Mouse (Mus musculus) hindbrain, embryonic 16.5 days (tissue): ENCODE data around the gene Klc1. TPM values are rescaled to one million over a fixed set of nuclear protein-coding genes. Genes with fewer than 3 reads are reported as not detected.

ENCODE experiments used
- ATAC-seq: fragments of 200-750 bp; cut with Nextera tagmentation; 2 replicates; pipeline ENCODE4 v1.8.0; 2017; ENCODE audit warnings: moderate TSS enrichment, moderate library complexity
- H3K27ac ChIP-seq: fragments of 300-500 bp; sonication (generic); 2 replicates; pipeline ENCODE4 v1.5.1; 2014; ENCODE audit warnings: low read depth, mild to moderate bottlenecking, control low read depth, low read length, moderate library complexity
- H3K27me3 ChIP-seq: fragments of 300-500 bp; sonication (generic); replicated peaks from 2 replicates; pipeline ENCODE4 v1.6.1; 2014; ENCODE audit warnings: low read length; ENCODE audit not compliant: control insufficient read depth, insufficient read depth
- H3K36me3 ChIP-seq: fragments of 300-500 bp; sonication (generic); 2 replicates; pipeline ENCODE4 v1.6.1; 2014; ENCODE audit warnings: mild to moderate bottlenecking, low read length, moderate library complexity, mixed read lengths; ENCODE audit not compliant: control insufficient read depth, insufficient read depth
- H3K4me1 ChIP-seq: fragments of 300-500 bp; sonication (generic); 2 replicates; pipeline ENCODE4 v1.6.1; 2014; ENCODE audit warnings: low read depth, low read length; ENCODE audit not compliant: control insufficient read depth, insufficient read depth
- H3K4me2 ChIP-seq: fragments of 300-500 bp; sonication (generic); 2 replicates; pipeline ENCODE4 v1.6.1; 2014; ENCODE audit warnings: mild to moderate bottlenecking, low read length, control low read depth, moderate library complexity
- H3K4me3 ChIP-seq: fragments of 300-500 bp; sonication (generic); 2 replicates; pipeline ENCODE4 v1.5.1; 2014; ENCODE audit warnings: mild to moderate bottlenecking, low read length, control low read depth, moderate library complexity
- H3K9ac ChIP-seq: fragments of 300-500 bp; sonication (generic); 2 replicates; pipeline ENCODE4 v1.6.1; 2014; ENCODE audit warnings: low read depth, mild to moderate bottlenecking, control low read depth, low read length, moderate library complexity
- H3K9me3 ChIP-seq: fragments of 300-500 bp; sonication (generic); 2 replicates; pipeline ENCODE4 v1.6.1; 2014; ENCODE audit warnings: mild to moderate bottlenecking, low read length, moderate library complexity; ENCODE audit not compliant: control insufficient read depth
- WGBS: fragments of 180-500 bp; shearing (Covaris S2); extraction: QIAGEN DNeasy Blood & Tissue Kit; methylation state at CpG from one replicate; pipeline ENCODE4 v1.1.7; 2014; 5-methylcytosine and 5-hydroxymethylcytosine counted together
- polyA plus RNA-seq: library from polyadenylated mRNA; unstranded; fragments of >200 nt; fragmentation: Nextera tagmentation; extraction: Ambion mirVana; gene quantifications from 2 replicates; pipeline ENCODE4 v1.2.1, GENCODE M21; 2015

Klc1 gene
- polyA plus RNA-seq, 1 experiment from 2014 or later: 654 TPM

DNA sequence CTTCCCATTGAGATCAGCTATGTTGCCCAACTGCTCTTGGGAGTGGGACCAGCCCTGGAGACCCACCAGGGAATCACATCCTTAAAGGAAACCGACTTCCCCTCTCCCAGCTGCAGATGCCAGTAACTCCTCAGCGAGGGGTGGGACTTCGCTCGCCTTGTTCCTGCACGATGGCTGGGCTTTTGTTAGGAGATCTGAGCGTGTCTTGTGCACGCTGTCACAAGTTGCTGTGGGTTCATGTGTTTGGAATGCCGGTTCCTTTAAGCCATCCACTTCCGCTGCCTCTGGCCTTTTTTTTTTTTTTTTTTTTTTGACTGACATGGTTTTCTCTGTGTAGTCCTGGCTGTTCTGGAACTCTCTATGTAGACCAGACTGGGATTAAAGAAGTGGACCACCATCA lies 21.3 kb upstream of the Klc1 start:
- H3K4me2 ChIP-seq: no peak overlapping the region
- no peak for ATAC-seq
- no peaks in the 10 kb centered on the region for H3K9me3 ChIP-seq
- H3K27ac ChIP-seq: no peak overlapping the region
- no peaks in the 10 kb centered on the region for H3K27me3 ChIP-seq
- peaks cover 5% of the 10 kb centered on the region for H3K4me1 ChIP-seq
- WGBS: 53% methylated on average over 9 of the region's 9 CpGs
- H3K36me3 ChIP-seq: no peaks in the 10 kb centered on the region
- H3K4me3 ChIP-seq: no peak overlapping the region
- no peak overlapping the region for H3K9ac ChIP-seq

DNA sequence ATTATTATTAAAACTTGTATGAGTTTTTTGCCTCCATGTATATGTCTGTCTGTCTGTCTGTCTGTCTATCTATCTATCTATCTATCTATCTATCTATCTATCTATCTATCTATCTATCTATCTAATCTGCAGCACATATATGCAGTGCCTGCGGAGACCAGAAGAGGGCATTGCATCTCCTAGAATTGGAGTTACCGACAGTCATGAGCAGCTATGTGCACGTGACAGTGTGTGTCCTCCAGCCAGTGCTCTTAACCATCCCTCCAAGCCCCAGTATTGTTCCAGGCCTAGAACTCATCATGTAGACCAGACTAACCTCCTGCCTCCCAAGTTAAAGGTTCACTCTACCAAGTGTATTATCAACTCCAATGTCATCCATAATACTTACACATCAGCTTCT lies 19.9 kb upstream of the Klc1 start:
- Histone ChIP-seq H3K27me3 (no peaks in the 10 kb centered on the region), H3K9me3 (no peaks in the 10 kb centered on the region), H3K4me3 (no peak overlapping the region), H3K9ac (no peak overlapping the region), H3K36me3 (no peaks in the 10 kb centered on the region), H3K4me2 (no peak overlapping the region), H3K4me1 (no peaks in the 10 kb centered on the region), H3K27ac (no peak overlapping the region)
- no peak for ATAC-seq
- WGBS: 5% methylated on average over 3 of the region's 3 CpGs

DNA sequence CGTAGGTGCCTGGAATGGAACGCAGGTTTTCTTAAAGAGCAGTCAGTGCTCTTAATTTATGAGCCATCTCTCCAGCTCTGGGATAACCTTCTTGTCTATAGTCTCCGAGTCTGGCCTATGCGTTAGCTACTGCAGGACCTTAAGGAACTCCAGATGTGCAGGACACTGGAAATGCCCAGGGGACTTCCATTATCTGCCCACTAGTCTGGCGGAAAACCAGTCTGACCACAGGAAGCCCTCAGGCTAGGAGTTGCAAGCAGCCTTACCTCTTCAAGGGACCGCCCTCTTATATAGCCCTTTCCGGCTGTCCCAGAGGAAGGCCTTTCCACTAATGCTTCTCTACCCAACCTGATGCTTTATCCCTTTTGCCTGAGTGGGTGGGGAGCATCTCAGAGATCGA lies 17.3 kb upstream of the Klc1 start:
- H3K36me3 ChIP-seq: no peaks in the 10 kb centered on the region
- H3K27me3 ChIP-seq: no peaks in the 10 kb centered on the region
- ATAC-seq: no peak
- no peaks in the 10 kb centered on the region; the same call in 1 of the 2 replicates for H3K4me1 ChIP-seq
- H3K9ac ChIP-seq: no peak overlapping the region
- H3K9me3 ChIP-seq: no peaks in the 10 kb centered on the region
- WGBS: 88% methylated on average over 8 of the region's 8 CpGs
- no peak overlapping the region for H3K4me2 ChIP-seq
- H3K4me3 ChIP-seq: no peak overlapping the region
- H3K27ac ChIP-seq: no peak overlapping the region

DNA sequence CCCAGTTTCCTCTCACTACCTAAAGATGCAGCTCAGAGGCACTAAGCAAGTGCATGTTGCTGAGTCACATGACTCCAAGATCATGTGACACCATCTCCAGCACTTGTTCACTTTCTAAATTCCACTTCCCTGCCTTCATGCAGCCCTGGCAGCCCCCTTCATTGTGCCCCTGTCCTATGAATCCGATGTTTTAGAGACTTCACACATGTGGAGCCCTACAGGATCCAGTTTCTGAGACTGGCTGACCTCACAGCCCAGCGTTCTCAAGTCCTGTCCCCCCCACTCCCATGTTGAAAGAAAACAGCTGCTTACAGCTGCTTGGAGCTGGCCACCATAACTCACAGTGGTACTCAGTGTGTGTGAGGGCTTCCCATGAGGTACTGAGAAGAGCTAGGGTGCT lies 15.2 kb upstream of the Klc1 start:
- Histone ChIP-seq H3K36me3 (no peaks in the 10 kb centered on the region), H3K27ac (no peak overlapping the region), H3K9me3 (no peaks in the 10 kb centered on the region), H3K4me2 (no peak overlapping the region), H3K27me3 (no peaks in the 10 kb centered on the region), H3K9ac (no peak overlapping the region), H3K4me1 (no peaks in the 10 kb centered on the region; the same call in 1 of the 2 replicates), H3K4me3 (no peak overlapping the region)
- ATAC-seq: no peak
- WGBS: 72% methylated on average over 2 of the region's 2 CpGs

DNA sequence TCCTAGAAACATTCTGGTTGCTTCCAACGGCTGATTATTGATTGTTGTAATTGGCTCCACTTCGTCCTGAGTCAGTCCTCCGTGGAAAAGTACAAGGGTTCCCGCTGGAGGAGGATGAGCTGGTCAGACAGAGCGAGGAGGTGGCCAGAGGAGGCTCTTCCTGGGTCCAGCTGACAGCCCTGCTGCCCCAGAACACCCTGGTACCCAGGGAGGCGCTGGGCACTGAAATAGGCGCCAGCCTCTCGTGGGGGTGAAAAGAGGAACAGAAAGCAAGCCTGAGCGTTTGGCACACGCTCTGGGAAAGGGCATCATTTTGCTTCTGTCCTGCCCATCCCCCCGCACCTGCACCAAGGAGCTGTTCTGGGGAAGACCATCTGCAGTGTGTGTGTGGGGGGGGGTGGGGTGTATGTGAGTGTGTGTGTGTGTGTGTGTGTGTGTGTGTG lies 14.6 kb upstream of the Klc1 start:
- Histone ChIP-seq H3K9me3 (no peaks in the 10 kb centered on the region), H3K4me3 (no peak overlapping the region), H3K4me2 (no peak overlapping the region), H3K4me1 (no peaks in the 10 kb centered on the region; the same call in 1 of the 2 replicates), H3K27ac (no peak overlapping the region), H3K36me3 (no peaks in the 10 kb centered on the region), H3K27me3 (no peaks in the 10 kb centered on the region), H3K9ac (no peak overlapping the region)
- 72% methylated on average over 11 of the region's 11 CpGs for WGBS
- ATAC-seq: no peak

DNA sequence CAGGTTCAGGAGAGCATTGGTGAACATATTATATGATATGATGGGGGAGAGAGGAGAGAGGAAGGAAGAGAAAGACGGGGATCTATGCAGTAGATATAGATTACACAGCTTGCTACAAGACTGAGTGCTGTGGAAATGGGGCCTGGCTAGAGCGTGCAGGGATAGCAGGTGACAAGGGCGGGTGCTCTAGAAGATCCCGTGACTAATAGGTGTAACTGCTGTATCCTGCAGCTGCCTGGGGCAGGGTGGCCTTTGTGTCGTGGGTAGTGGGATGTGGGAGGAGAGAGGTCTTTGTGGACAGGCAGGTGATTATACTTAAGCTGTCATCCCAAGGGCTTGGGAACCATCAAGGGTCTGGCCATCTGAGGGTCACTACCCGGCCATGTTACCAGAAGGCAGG lies 13.4 kb upstream of the Klc1 start:
- no peaks in the 10 kb centered on the region for H3K9me3 ChIP-seq
- H3K36me3 ChIP-seq: no peaks in the 10 kb centered on the region
- no peaks in the 10 kb centered on the region; the same call in 1 of the 2 replicates for H3K4me1 ChIP-seq
- no peak overlapping the region for H3K4me2 ChIP-seq
- H3K4me3 ChIP-seq: no peak overlapping the region
- no peak overlapping the region for H3K9ac ChIP-seq
- H3K27ac ChIP-seq: no peak overlapping the region
- ATAC-seq: no peak
- 73% methylated on average over 6 of the region's 6 CpGs for WGBS
- no peaks in the 10 kb centered on the region for H3K27me3 ChIP-seq

DNA sequence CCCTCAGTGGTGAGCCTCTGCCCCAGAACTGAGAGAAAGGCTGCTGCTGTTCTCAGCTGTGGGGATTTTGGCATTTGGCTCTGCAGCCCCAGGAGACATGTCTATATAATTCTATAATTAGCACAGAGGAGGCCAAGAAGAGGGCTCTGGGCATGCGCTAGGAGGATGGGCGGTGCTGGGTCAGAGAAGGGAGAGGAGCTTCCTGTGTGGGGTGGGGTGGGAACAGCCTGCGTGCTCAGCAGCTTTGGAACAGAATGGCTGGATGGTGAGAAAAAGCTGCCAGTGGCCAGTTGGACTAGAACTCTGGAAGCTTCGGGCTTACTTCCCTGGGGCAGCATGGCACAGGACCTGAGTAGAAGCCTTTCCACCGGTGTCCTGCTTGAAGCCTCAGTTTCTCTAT lies 12.6 kb upstream of the Klc1 start:
- WGBS: 49% methylated on average over 5 of the region's 5 CpGs
- Histone ChIP-seq H3K36me3 (no peaks in the 10 kb centered on the region), H3K4me2 (no peak overlapping the region), H3K9me3 (no peaks in the 10 kb centered on the region), H3K27me3 (no peaks in the 10 kb centered on the region), H3K4me3 (no peak overlapping the region), H3K27ac (no peak overlapping the region), H3K4me1 (no peaks in the 10 kb centered on the region; the same call in 1 of the 2 replicates), H3K9ac (no peak overlapping the region)
- ATAC-seq: peak; percentile 48; the same call in 1 of the 2 replicates

DNA sequence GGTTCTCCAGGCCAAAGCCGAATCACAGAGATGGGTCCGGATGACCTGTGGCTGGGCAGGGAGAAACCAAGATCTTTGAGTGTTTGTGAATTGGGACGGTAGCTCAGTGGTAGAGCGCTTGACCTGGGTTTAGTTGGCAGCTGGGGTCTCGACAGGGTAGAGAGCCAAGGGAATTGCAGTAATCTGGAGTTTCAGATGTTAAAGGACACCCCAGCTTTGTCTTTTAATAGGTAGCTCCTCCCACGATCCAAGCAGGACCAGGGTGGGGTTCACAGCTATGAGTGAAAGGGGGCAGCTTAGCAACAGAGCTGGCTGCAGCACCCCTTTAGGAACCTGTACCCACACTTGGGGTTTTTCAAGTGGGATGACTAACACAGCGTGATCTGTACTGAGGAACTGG lies 11.2 kb upstream of the Klc1 start:
- Histone ChIP-seq H3K27me3 (no peaks in the 10 kb centered on the region), H3K4me3 (no peak overlapping the region), H3K4me1 (no peaks in the 10 kb centered on the region; the same call in 1 of the 2 replicates), H3K36me3 (no peaks in the 10 kb centered on the region), H3K9me3 (no peaks in the 10 kb centered on the region), H3K27ac (no peak overlapping the region), H3K9ac (no peak overlapping the region), H3K4me2 (no peak overlapping the region)
- WGBS: 89% methylated on average over 7 of the region's 7 CpGs
- no peak for ATAC-seq

DNA sequence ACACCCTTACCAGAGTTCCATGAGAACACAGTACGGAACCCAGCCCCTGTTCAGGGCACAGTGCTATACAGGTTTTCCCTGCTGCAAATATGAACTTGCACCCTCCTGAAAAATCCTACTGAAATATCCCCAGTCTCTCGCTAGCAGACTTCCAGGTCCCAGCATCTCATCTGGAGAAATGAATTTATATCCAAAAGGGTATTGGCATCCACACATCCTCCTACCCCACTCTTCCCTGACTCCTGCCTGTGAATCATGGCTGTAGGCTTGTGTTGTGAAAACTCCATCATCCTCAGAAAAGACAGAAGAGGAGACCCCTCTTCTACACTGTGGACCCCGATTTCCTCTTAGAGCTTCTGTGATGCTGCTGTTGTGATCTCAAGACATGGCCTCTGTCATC lies 7.9 kb upstream of the Klc1 start:
- Histone ChIP-seq H3K27me3 (no peaks in the 10 kb centered on the region), H3K4me1 (no peaks in the 10 kb centered on the region; the same call in 1 of the 2 replicates), H3K27ac (no peak overlapping the region), H3K9me3 (no peaks in the 10 kb centered on the region), H3K4me2 (no peak overlapping the region), H3K9ac (no peak overlapping the region), H3K4me3 (no peak overlapping the region), H3K36me3 (no peaks in the 10 kb centered on the region)
- ATAC-seq: no peak
- 93% methylated on average over 3 of the region's 3 CpGs for WGBS

DNA sequence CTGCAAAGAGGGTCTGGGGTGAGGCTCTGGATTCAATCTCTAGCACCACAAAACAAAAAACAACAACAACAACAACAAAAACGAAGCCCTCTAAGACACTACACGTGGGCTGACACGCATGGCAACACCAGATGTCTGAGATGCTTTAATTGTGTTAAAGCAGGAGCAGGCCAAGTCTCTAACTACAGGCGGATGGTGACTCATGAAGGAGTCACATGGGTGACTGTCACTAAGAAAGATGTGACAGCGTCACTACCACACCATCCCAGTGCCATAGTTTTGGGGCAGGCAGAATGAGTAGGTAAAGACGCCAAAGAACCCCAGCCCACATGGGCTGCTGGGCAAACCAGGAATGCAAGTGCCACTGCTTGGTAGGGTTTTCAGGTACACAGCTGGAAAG lies 6.2 kb upstream of the Klc1 start:
- WGBS: 88% methylated on average over 6 of the region's 6 CpGs
- H3K4me1 ChIP-seq: no peaks in the 10 kb centered on the region
- no peaks in the 10 kb centered on the region for H3K36me3 ChIP-seq
- no peak overlapping the region for H3K4me3 ChIP-seq
- no peak overlapping the region for H3K4me2 ChIP-seq
- H3K9ac ChIP-seq: no peak overlapping the region
- no peak overlapping the region for H3K27ac ChIP-seq
- H3K9me3 ChIP-seq: no peaks in the 10 kb centered on the region
- no peaks in the 10 kb centered on the region for H3K27me3 ChIP-seq
- ATAC-seq: no peak
